Mouse (Mus musculus): ENCODE measurements around the gene Ormdl1.
"Not testable (repeated sequence)": the region's sequence is repeated elsewhere in the genome, so short reads cannot be mapped to it uniquely, and the experiment has no call there.

Gene Ormdl1

DNA sequence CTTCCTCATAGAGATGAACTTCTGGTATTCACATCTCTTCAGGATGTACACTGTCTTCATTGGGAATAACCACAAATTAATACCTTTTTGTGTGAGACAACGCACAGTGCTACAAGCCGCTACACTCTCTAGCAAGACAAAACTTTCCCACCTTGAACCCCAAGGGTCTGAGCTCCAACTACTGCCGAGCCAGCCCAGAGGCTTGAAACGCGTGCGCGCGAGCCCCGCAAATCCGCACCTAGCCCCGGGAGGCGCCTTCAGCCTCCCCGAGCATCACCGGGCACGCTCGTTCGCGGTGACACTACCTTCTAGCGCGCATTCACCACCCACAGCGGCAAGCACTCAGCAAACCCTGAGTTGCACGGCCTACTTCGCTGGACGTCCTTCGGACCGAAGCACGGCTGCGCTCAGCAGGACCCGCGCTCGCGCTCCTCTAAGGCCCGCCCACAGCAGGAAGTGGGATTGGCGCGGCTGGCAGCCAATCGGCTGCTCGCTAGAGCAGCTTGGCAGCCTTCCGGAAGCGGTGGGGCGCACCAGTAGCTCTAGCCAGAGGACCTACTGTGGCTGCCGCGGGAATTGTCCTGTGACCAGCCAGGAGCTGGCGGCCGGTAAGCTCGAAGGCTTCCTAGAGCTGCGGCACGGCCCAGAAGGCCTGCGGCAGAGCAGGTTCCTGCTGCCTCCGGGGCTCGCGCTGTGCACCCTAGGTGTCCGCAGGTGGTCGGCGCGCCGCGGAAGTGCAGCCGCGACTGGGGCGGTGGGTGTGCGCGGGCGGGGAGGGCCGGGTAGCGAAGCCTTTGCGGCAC is at the start of gene Ormdl1, which contains the start of the genes Pms1 and Gm28778:
Ormdl1 (plus strand) TSS at position 515 of the 803 bp plus-strand sequence.
Pms1 (minus strand) TSS at position 438 of the 803 bp plus-strand sequence.
Gm28778 (plus strand) TSS at position 531 of the 803 bp plus-strand sequence.
- in situ Hi-C loops (cut with MseI, MboI) = no loop called here

DNA sequence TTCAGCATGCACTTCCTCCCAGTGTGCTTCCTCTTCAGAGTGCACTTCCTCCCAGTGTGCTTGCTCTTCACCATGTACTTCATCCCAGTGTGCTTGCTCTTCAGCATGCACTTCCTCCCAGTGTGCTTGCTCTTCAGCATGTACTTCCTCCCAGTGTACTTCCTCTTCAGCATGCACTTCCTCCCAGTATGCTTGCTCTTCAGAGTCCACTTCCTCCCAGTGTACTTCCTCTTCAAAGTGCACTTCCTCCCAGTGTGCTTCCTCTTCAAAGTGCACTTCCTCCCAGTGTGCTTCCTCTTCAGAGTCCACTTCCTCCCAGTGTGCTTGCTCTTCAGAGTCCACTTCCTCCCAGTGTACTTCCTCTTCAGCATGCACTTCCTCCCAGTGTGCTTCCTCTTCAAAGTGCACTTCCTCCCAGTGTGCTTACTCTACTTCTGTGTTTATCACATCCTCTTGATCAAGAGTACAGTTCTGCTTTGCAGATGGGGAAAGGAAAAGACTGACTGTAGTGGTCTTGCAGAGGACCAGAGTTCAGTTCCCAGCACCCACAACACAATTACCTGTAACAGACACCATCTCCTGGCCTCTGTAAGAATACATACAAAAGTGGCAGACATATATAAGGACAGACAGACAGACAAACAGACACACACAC is 31.8 kb upstream of the Ormdl1 start:
- in situ Hi-C loops (cut with MseI, MboI) = not testable (repeated sequence)

- in situ Hi-C loops (cut with MseI, MboI) = no loop called here
Observed at GRCm38 (mm10) chr1:53269901-53270300, 27.0 kb upstream of the Ormdl1 start.

DNA sequence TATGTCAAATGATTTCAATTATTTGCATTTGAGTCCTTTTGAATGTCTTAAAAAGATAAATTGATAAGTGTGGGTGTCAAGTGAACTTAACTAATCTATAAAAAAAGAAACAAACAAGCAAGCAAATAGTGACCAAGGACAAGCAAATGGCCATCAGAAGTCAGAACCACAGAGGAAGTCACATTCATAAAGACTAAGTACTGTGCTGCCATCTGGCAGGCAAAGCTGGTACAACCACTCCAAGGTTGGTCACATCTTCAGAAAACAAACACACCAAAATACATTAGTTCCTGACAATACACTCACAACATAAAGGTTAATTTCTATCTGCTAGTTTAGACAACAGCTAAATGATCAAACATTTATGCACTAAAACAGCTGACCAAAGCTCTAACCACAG is 24.2 kb upstream of the Ormdl1 start:
- in situ Hi-C loops (cut with MseI, MboI) = no loop called here

GRCm38 (mm10) chr1:53291197-53291596 is 5.7 kb upstream of the Ormdl1 start:
- in situ Hi-C loops (cut with MseI, MboI) = no loop called here

- in situ Hi-C loops (cut with MseI, MboI) = no loop called here
Observed at GRCm38 (mm10) chr1:53300506-53300905, 3.6 kb downstream of the Ormdl1 start.

DNA sequence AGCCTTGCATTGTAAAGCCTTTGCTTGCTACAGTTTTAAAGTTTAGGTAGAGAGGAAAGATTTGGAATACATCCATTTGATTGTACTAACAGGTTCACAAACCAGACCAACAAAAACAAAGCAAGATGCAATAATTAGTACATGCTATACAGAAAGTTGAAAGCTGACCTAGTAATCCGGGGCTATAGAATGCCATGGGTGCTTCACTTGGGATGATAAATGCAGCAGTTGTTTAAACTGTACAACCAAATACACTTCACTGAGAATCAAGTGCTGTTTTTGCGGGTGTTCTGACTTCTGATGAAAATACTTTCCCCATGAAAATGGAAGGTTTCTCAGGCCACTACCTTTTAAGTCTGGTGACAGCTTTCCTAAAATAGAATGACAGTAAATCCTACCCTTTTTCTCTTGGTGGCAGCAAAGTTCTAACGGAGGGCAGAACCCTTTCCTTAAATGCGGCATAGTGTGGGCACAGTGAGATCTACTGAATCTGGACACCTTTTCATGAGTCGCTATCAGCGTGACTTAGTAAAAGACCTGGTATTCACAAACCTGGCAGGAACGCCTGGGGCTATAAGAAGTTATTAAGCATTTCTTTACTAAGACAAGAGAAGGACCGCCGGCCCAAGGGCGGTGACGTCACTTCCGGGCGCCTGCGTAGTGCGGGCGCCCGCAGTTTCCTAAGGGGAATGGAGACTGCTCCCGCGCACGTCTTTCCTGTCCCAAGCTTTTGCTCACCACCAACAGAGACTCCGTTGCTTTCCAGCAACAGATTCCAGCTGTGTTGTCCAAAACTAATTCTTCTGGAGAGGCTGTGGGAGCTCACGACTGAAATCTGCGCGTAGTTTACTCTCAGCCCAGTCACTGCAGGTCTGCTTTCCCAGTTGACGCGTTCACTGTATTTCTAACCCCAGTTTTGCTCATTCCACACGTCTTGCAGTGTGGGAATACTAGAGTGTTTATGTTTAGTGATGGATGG is 16.4 kb downstream of the Ormdl1 start, which contains the start of gene Osgepl1:
Osgepl1 (plus strand) TSS at position 636 of the 979 bp plus-strand sequence.
- in situ Hi-C loops (cut with MseI, MboI) = no loop called here

GRCm38 (mm10) chr1:53321662-53322344 is 24.9 kb downstream of the Ormdl1 start:
- in situ Hi-C loops (cut with MseI, MboI) = no loop called here

DNA sequence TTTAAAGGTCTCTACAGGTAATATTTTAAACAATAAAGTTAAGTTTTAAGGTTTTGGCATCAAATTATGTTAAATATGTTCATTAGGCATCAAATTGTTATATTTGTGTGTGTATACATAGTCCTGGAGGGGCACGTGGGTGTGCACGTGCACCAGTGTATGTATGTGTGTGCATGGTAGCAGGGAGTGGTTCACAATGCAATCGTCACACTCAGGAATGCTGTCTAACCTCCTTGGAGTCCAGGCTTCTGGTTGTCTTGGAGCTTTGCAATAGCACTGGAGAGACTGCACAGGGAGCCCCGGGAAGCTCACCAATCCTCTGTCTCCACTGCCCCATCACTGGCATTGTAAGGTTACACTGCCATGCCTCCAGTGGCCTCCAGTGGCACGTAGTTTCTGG is 26.4 kb downstream of the Ormdl1 start:
- in situ Hi-C loops (cut with MseI, MboI) = no loop called here

GRCm38 (mm10) chr1:53324277-53324676 is 27.4 kb downstream of the Ormdl1 start:
- in situ Hi-C loops (cut with MseI, MboI) = no loop called here

GRCm38 (mm10) chr1:53324827-53325494 is 28.1 kb downstream of the Ormdl1 start:
- in situ Hi-C loops (cut with MseI, MboI) = loop anchor here in 1 of 2 experiments (25.0 kb wide), 1 partner anchor 263 kb away; the partner anchor contains the start of gene Mstn

GRCm38 (mm10) chr1:53333527-53333926 is 36.6 kb downstream of the Ormdl1 start:
- in situ Hi-C loops (cut with MseI, MboI) = loop anchor here in 1 of 2 experiments (25.0 kb wide), 1 partner anchor 271 kb away; the partner anchor contains the start of gene Mstn

DNA sequence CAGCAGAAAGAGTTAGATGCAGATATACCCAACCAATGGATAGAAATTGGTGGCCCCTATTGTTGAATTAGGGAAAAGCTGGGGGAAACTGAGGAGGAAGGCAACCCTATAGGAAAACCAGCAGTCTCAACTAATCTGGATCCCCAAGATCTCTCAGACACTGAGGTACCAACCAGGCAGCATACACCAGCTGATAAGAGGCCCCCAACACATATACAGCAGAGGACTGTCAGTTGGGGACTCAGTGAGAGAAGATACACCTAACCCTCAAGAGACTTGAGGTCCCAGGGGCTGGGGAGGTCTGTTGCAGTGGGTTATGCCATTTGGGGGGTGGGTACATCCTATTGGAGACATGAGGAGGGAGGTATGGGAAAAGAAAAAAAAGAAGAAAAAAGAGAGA is 38.6 kb downstream of the Ormdl1 start:
- in situ Hi-C loops (cut with MseI, MboI) = loop anchor here in 1 of 2 experiments (25.0 kb wide), 1 partner anchor 273 kb away; the partner anchor contains the start of gene Mstn

DNA sequence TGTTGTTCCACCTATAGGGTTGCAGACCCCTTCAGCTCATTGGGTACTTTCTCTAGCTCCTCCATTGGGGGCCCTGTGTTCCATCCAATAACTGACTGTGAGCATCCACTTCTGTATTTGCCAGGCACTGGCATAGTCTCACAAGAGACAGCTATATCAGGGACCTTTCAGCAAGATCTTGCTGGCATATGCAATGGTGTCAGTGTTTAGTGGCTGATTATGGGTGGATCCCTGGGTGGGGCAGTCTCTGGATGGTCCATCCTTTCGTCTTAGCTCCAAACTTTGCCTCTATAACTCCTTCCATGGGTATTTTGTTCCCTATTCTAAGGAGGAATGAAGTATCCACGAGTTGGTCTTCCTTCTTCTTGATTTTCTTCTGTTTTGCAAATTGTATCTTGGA is 40.5 kb downstream of the Ormdl1 start:
- in situ Hi-C loops (cut with MseI, MboI) = loop anchor here in 1 of 2 experiments (25.0 kb wide), 1 partner anchor 275 kb away; the partner anchor contains the start of gene Mstn

- in situ Hi-C loops (cut with MseI, MboI) = loop anchor here in 1 of 2 experiments (25.0 kb wide), 1 partner anchor 279 kb away; the partner anchor contains the start of gene Mstn
Observed at GRCm38 (mm10) chr1:53341071-53341470, 44.2 kb downstream of the Ormdl1 start.

DNA sequence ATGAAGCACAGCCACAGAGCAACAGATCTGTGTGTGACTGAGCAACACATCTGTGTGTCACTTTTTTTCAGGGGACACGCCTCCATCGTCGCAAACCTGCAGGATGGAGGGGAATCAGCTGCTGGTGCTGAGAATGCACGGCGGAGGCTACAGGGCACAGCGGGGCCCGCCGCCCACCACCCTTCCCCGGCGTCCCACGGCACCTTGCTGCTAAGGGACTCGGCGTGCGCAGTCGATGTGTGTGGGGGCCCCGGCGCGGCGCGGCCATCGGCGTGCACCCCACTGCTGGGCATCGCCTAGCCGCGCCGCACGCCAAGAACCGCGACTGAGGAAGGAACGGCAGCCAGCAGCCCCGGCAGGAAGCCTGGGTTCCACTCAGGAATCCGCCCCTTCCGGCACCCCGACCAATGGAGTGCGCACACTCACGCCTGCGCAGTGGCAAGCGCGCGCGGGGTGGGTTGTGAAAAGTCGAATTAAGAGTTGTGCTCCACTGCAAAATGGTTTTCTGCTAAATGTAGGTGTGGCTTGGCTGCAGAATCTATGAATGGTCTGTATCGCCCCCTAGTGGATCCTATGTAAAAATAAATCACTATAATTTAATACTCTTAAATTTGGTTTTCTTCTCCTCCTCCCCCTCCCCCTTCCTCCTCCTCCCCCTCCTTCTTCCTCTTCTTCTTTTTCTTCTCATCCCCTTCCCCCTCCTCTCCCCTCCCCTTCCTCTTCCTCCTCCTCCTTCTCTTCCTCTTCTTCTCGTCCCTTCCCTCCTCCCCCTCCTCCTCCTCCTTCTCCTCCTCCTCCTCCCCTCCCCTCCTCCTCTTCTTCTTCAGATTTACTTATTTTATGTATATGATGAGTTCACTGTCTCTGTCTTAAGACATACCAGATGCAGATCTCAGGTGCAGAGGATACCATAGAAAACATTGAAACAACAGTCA is 55.7 kb downstream of the Ormdl1 start, which contains the start of the genes Asdurf, Gm28551 and Asnsd1:
Asdurf (minus strand) TSS at position 293 of the 935 bp plus-strand sequence.
Gm28551 (minus strand) TSS at position 341 of the 935 bp plus-strand sequence.
Asnsd1 (minus strand) TSS at position 426 of the 935 bp plus-strand sequence.
- in situ Hi-C loops (cut with MseI, MboI) = no loop called here

GRCm38 (mm10) chr1:53358988-53359387 is 62.1 kb downstream of the Ormdl1 start:
- in situ Hi-C loops (cut with MseI, MboI) = no loop called here

All from mouse trophoblast stem cell (cell line).